Mouse (Mus musculus): ENCODE results near the gene Krtap29-1. TPM values are rescaled to one million over a fixed set of nuclear protein-coding genes. Genes with fewer than 3 reads are reported as not detected.

The Krtap29-1 gene
- not detected for total RNA-seq (2023)

GRCm38 (mm10) chr11:99978953-99979352, at the start of gene Krtap29-1:
Gene Krtap29-1, minus strand, starts transcription at chr11:99979053.

GRCm38 (mm10) chr11:100016112-100016511, 37.3 kb upstream of the Krtap29-1 start, which contains the start of gene Krt33a:
Gene Krt33a, minus strand, starts transcription at chr11:100016212.

GRCm38 (mm10) chr11:99993620-99994383, 14.9 kb upstream of the Krtap29-1 start, which contains the start of gene Krtap17-1:
Gene Krtap17-1, minus strand, starts transcription at chr11:99993994.

GRCm38 (mm10) chr11:99986180-99986647, 7.4 kb upstream of the Krtap29-1 start, which contains the start of gene Krtap16-1:
Gene Krtap16-1, minus strand, starts transcription at chr11:99986597.

DNA sequence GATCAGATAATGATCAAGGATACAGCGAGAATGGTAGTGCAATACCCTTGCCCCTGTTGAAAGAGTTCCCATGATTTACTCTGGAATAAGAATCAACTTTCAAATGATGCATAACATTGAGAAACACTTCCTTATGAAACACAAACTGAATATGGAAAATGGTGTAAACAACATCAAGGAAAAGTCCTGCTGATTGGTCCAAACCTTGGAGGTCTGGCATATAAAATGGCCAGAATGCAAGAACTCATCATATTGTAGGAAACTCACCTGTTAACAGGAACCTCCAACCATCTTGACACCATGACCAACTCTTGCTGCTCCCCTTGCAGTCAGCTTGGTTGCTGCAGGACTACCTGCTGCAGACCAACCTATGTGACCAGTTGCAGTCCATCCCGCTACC, 30.7 kb downstream of the Krtap29-1 start, which contains the start of gene Krtap9-5:
Gene Krtap9-5 (plus strand): TSS at position 301 of the 400 bp plus-strand sequence.

DNA sequence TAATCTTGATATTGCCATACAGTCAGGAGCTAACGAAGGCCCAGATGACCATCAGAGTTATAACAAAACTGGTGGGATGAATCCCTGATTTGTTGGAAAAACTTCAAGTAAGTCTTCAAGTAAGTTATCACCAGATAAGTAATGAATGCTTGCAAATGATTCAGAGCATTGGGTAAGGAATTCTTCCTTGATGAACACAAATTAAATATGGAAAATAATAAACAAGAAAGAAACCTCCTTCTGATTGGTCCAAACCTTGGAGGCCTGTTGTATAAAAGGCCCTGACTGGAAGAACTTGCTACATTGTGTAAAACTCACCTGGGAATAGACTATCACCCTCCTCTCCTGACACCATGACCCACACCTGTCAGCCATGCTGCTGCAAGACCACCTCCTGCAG, 42.9 kb downstream of the Krtap29-1 start, which contains the start of gene Krtap31-2:
Gene Krtap31-2 (plus strand): TSS at position 301 of the 400 bp plus-strand sequence.

Other genes with a start within 250 kb of the Krtap29-1 start
- gene Gm14180, start 244.8 kb downstream of the Krtap29-1 start, total RNA-seq (2023) = not detected
- gene Gm11595, start 206.1 kb downstream of the Krtap29-1 start, total RNA-seq (2023) = not detected
- gene Krtap4-8, start 198.3 kb downstream of the Krtap29-1 start, total RNA-seq (2023) = not detected
- gene Krtap4-9, start 193.9 kb downstream of the Krtap29-1 start, total RNA-seq (2023) = not detected
- gene Gm11596, start 185.6 kb downstream of the Krtap29-1 start, total RNA-seq (2023) = not detected
- gene Gm11569, start 180.1 kb downstream of the Krtap29-1 start, total RNA-seq (2023) = not detected
- gene Gm11554, start 174.6 kb downstream of the Krtap29-1 start, total RNA-seq (2023) = not detected
- gene Krtap4-13, start 169.2 kb downstream of the Krtap29-1 start, total RNA-seq (2023) = not detected
- gene Gm11564, start 163.4 kb downstream of the Krtap29-1 start, total RNA-seq (2023) = not detected
- gene 2300003K06Rik, start 141.0 kb downstream of the Krtap29-1 start, total RNA-seq (2023) = not detected
- not detected for gene Krtap4-16, start 127.4 kb downstream of the Krtap29-1 start, total RNA-seq (2023)
- not detected for gene Gm11568, start 121.1 kb downstream of the Krtap29-1 start, total RNA-seq (2023)
- not detected for gene Gm11559, start 114.6 kb downstream of the Krtap29-1 start, total RNA-seq (2023)
- not detected for gene Krtap9-1, start 105.7 kb downstream of the Krtap29-1 start, total RNA-seq (2023)
- not detected for gene Gm11567, start 99.9 kb downstream of the Krtap29-1 start, total RNA-seq (2023)
- not detected for gene Krtap31-1, start 71.1 kb downstream of the Krtap29-1 start, total RNA-seq (2023)
- not detected for gene Gm11565, start 64.3 kb downstream of the Krtap29-1 start, total RNA-seq (2023)
- not detected for gene Krtap31-2, start 42.8 kb downstream of the Krtap29-1 start, total RNA-seq (2023)
- gene Krtap9-5, start 30.6 kb downstream of the Krtap29-1 start, total RNA-seq (2023) = not detected
- not detected for gene Krtap16-1, start 7.5 kb upstream of the Krtap29-1 start, total RNA-seq (2023)
- gene Krtap17-1, start 14.9 kb upstream of the Krtap29-1 start, total RNA-seq (2023) = not detected
- not detected for gene Krt33a, start 37.2 kb upstream of the Krtap29-1 start, total RNA-seq (2023)
- not detected for gene Krt33b, start 50.8 kb upstream of the Krtap29-1 start, total RNA-seq (2023)
- not detected for gene Krt34, start 62.5 kb upstream of the Krtap29-1 start, total RNA-seq (2023)
- gene Krt31, start 71.5 kb upstream of the Krtap29-1 start, total RNA-seq (2023) = not detected
- gene Krt32, start 109.2 kb upstream of the Krtap29-1 start, total RNA-seq (2023) = not detected
- gene Krt35, start 117.2 kb upstream of the Krtap29-1 start, total RNA-seq (2023) = not detected
- not detected for gene Krt36, start 126.6 kb upstream of the Krtap29-1 start, total RNA-seq (2023)
- gene Krt13, start 142.5 kb upstream of the Krtap29-1 start, total RNA-seq (2023) = not detected
- not detected for gene Krt15, start 156.9 kb upstream of the Krtap29-1 start, total RNA-seq (2023)
- gene Krt19, start 169.6 kb upstream of the Krtap29-1 start, total RNA-seq (2023) = not detected
- not detected for gene Krt9, start 214.2 kb upstream of the Krtap29-1 start, total RNA-seq (2023)
- not detected for gene Krt14, start 228.5 kb upstream of the Krtap29-1 start, total RNA-seq (2023)

Measured in neutrophil, adult 59 days (primary cell).